Mouse (Mus musculus) layer of hippocampus, postnatal 14 days (tissue): Measurements from ENCODE around the gene Stat6. TPM values are rescaled to one million over a fixed set of nuclear protein-coding genes. Genes with fewer than 3 reads are reported as not detected.
A peak's percentile ranks its signal among the peaks of the same experiment; 100 is the strongest.

Experiments used
- DNase-seq, 2 experiments: peaks; one replicate each; pipeline ENCODE4 v3.0.0; 2021 to 2022; ENCODE audit warnings: low spot score in 2 of 2, mixed read lengths in 1 of 2
- total RNA-seq, 2 experiments: library from RNA; stranded (reverse); gene quantifications; 2 replicates each; pipeline ENCODE4 v1.2.3; 2021

Gene Stat6
- total RNA-seq, 2 experiments from 2014 or later: 6.1 to 6.2 TPM

DNA sequence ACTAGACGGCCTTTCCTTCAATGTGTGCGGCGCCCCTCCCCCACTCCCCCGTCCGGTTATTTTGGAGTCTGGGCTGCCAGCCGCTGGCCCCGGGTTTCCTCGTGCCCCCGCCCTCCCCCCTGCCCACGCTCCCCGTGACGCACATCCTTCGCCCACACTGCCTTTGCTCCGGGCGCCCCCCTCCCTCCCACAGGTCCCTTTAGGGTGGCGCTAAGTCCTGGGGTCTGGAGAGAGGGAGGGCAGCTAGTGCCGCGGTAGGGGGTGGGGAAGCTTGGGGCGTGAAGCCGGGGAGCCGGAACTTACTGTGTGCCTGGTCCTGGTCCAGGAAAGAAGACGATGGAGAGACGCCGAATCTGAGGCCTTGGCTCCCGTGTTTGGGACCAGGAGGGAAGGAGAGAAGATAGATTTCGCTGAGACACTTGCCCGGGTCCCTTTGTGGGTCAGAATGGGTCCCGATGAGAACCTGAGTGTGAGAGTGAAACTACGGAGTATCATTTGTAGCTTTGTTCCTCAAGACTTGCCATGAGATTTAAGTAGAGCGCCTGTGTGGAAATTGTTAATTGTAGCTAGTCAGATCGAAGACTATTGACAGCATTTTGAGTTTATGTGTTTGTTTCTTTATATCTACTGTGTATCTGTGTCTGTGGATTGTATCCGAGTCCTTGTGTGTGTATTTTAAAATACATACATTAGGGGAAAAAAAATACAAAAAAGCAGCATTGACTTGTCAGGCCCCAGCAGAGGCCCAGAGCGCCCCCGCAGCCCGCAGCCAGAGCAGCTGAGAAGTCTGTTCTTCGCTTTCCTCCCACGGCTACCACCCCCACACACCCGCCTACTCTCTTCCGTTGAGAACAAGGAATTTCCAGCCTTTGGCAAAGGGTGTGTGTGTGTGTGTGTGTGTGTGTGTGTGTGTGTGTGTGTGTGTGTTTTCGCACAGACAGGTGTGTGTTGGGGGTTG lies 25.6 kb downstream of the Stat6 start, which contains the start of gene Nab2:
Nab2 (minus strand) TSS at position 476 of the 958 bp plus-strand sequence.
- peak; percentile 54 to 73 for DNase-seq

- DNase-seq: peak in 1 of 2 experiments; percentile 63
Measured at GRCm38 (mm10) chr10:127669170-127669569, 26.4 kb downstream of the Stat6 start.

DNA sequence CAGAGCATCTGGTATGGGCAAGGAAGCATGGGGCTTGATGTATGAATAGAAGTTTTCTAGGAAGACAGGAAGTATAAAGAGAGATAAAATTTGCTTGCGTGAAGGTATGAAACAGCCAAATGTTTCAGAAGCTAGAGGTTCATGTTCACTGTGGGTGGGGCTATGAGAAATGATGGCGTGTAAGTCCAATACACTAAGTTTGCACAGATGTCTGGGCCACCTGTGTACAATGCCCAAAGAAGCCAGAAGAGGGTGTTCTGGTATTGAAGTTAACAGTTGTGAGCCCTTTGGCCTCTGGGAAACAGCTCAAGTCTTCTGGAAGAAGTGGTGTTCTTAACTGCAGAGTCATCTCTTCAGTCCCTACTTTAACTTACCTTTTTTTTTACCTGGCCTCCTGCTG lies 27.4 kb downstream of the Stat6 start:
- no peak for DNase-seq

GRCm38 (mm10) chr10:127671276-127671675 lies 28.5 kb downstream of the Stat6 start:
- DNase-seq: no peak

DNA sequence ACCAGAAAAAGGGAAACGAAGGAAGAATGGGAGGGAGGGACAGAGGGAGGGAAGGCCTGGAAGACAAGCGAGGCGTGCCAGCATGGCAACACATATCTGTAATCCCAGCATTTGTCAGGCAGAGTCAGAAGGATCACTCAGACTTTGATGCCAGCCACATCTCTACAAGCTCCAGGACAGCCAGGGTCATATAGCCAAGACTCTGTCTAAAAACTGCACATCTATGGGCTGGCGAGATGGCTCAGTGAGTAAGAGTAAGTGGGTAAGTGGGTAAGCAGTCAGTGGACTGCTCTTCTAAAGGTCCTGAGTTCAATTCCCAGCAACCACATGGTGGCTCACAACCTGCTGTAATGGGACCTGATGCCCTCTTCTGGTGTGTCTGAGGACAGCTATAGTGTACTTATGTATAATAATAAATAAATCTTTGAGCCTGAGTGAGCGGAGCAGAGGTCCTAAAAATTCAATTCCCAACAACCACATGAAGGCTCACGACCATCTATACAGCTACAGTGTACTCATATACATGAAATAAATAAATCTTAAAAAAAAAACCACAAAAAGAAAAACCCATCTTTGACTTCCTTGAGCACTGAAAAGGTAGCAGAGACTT lies 31.4 kb downstream of the Stat6 start:
- DNase-seq: no peak

DNA sequence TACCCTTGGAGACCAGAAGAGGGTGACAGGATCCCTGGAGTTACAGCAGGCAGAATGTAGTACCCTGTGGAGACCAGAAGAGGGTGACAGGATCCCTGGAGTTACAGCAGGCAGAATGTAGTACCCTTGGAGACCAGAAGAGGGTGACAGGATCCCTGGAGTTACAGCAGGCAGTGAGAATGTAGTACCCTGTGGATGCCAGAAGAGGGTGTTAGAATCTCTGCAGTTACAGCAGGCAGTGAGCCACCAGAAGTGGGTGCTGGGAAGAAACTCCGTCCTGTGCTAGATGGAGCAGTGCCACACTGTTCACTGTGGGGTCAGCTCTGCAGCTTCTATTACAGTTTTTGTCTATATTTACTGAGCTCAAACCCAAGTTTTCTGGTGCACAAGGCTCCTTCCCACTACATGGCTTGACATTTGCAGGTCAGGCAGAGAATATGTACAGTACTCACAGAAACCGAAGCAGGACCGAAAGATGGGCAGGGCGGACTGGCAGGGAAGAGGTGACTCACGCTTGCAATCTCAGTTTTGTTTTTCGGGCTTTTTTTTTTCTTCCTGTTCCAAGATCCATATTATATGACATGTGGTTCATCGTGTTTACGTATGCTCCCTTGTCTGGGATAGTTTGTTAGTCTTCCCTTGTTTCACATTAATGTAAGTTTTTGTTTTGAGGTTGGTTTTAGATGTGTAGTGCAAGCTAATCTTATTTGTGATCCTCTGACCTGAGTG lies 32.2 kb downstream of the Stat6 start:
- DNase-seq: peak; percentile 93 to 96

DNA sequence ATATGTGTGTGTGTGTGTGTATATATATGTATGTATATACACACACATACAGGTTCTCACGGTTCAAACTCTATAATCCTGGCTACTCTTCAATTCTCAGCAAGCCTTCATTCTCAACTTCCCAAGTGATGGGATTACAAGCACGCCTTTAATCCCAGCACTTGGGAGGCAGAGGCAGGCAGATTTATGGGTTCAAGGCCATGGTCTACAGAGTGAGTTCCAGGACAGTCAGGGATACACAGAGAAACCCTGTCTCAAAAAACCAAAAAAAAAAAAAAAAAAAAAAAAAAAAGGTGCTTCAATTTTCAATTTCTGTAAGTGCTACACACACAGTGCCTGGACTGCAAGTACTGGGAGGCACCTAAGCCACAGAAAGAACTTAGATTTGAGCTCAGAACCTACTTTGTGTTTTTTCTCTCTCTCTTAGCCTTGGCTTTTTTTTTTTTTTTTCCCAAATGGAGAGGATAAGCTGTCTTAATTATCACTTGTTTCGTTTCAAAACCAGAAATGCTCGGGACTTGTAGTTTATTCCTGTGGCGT lies 33.1 kb downstream of the Stat6 start:
- DNase-seq: no peak

GRCm38 (mm10) chr10:127676691-127677548 lies 34.1 kb downstream of the Stat6 start:
- peak; percentile 88 to 98 for DNase-seq

DNA sequence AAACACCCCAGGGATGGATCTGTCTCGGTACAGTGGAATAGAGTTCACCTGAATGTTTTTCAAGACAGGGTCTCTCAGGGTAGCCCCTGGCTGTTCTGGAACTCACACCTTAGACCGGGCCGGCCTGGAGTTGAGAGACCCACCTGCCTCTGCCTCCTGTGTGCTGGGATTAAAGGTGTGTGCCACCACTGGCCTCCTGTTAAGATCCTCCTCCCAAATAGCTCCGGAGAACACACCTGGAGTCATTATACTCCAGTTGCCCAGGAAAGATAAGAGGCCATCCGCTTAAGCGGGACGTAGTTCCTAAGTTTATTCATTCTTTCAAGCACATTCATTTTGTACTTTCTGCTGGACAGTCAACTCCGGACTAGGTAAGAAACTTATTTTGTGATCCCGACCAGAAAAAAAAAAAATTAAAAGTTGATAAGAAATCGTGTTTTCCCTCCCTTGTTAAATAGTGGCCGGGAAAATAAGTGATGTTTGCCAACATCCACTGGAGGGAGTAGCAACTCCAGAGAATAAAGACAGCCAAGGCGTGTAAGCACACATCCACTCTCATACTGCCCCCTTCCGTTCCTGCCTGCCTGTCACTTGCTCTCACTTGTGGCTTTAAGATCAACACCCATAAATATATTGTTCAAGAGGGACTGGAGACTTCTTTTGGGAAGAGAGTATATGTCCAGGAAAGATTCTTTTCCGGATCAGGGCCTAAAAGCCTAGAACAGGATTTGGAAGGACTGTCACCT lies 35.0 kb downstream of the Stat6 start:
- peak in 1 of 2 experiments; percentile 72 for DNase-seq

GRCm38 (mm10) chr10:127679208-127679607 lies 36.4 kb downstream of the Stat6 start:
- no peak for DNase-seq

DNA sequence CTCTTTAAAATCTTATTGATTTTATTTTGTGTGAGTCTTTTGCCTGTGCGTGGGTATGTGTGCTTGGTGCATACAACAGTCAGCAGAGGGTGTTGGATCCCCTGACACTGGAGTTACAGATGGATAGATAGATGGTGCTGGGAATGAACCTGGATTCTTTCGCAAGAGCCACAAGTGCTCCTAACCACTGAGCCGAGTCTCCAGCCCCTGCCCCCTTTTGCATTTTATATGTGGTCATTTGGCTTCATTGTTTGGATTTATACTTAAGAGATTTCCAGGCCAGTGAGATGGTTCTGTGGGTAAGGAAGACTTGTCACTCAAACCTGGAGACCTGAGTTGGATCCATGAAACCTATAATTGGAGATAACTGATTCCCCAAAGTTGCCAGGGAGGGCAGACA lies 37.1 kb downstream of the Stat6 start:
- no peak for DNase-seq

DNA sequence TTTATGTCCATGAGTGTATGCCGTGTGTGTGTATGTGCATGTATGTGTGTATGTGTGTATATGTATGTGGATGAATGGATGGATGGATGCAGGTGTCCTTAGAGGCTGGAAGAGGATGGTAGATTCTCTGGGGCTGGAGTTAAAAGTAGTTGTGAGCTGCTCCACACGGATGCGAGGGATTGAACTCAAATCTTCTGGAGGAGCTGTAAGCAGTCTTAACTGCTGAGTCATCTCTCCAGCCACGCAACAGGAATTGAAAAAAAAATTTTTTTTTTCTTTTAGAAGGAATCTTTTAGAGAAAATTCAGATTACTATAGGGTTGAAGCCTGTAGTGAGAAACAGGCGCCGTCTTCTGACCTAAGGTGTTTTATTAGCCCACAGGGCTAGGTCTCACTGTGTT lies 40.1 kb downstream of the Stat6 start:
- no peak for DNase-seq

GRCm38 (mm10) chr10:127691053-127691452 lies 48.3 kb downstream of the Stat6 start:
- no peak for DNase-seq

GRCm38 (mm10) chr10:127694636-127695035 lies 51.9 kb downstream of the Stat6 start:
- DNase-seq: peak in 1 of 2 experiments; percentile 18

GRCm38 (mm10) chr10:127695775-127696174 lies 53.0 kb downstream of the Stat6 start:
- no peak for DNase-seq

DNA sequence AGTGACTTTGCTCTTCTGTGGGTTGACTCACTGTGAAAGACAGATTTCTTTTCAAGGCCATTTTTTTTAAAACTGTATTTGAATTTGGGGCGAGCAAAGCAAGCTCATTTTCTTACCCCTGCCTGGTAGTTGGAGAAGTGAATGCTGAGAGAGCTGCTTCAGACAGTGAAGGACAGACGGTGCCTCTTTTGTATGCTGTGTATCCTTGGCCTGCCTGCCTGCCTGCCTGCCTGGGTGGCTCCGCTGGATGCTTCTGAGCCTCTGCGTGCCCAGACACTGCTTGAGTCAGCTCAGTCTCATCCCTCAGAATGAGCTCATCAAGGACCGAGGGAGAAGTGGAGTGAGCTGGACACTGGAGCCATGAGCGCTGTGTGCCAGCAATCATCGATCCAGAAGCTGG lies 56.2 kb downstream of the Stat6 start:
- DNase-seq: no peak

DNA sequence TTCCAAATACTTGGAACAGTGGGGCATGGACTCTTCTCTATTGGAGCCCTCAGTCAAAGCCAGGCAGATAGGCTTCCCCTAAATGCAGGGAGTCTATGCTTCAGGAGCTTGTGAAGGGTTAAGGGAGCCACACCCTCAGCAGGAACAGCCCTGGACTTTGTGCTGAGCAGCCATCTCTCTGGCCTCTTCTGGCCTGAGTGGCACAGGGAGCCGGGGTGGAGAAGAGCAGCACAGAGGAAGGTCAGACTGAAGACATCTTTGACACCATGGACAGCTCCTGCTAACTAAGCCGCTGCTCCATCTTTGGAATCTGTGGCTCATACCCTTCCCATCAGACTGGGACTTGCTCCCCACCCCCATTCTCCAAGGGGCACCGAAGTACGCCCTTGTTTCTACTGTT lies 60.5 kb downstream of the Stat6 start:
- no peak for DNase-seq

DNA sequence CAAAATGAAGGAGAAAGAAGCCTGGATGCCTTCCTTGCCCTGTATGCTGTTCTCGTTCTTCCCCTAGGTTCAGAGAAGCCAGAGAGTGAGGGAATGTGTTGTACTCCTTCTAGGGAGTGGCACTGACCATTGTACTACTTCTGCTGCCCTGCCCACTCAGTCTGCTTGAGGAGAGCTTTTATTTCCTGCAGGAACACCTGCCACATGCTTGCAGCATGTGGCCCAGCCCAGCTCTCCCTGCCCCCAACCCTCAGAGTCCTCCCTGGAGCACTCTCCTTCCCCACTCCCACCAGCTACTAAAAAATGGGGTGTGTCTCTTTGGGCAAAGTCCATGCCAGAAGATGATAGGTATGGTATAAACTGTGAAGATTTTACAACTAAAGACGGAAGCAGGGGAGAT lies 61.5 kb downstream of the Stat6 start:
- DNase-seq: no peak

DNA sequence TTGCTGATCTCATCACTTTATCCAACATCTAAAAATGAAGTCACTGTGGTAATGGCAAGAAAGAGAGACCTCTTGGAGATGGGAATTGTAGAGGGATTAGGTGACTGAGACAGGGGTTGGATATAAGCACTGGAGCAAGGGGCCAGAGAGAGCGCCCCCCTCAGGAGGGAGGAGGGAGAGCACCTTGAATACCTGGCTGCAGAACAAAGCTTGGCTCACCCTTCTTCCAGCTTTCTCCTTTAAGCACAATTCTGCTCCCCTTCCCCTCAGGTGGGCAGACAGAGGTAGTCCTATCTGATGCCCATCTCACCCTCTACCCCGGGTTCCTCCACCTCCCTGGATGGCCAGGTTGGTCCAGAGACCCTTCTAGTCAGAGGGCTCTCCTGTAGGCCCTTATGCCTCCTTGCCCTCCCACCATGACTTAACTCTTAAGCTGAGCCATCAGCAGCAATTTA lies 62.0 kb downstream of the Stat6 start, which contains the start of gene Myo1a:
Myo1a (plus strand) TSS at position 405 of the 455 bp plus-strand sequence.
- DNase-seq: no peak
